Mouse (Mus musculus): Measurements from ENCODE around the gene Plekhj1. TPM values are rescaled to one million over a fixed set of nuclear protein-coding genes. Genes with fewer than 3 reads are reported as not detected.

The Plekhj1 gene
- polyA plus RNA-seq, 1 experiment from 2014 or later: 133 TPM

GRCm38 (mm10) chr10:80765746-80766145 is 32.7 kb downstream of the Plekhj1 start:
- Histone ChIP-seq H3K4me3 (no peak overlapping the region), H3K36me3 (peaks cover 40% of the 10 kb centered on the region), H3K27me3 (no peaks in the 10 kb centered on the region), H3K9me3 (no peaks in the 10 kb centered on the region), H3K4me2 (no peak overlapping the region), H3K9ac (no peak overlapping the region), H3K27ac (replicated peaks) (no peak overlapping the region), H3K4me1 (replicated peaks) (peaks cover 10% of the 10 kb centered on the region)
- 100% methylated on average over 2 of the region's 2 CpGs for WGBS
- no peak for ATAC-seq (ENCODE audit: low FRiP score, low read depth)

GRCm38 (mm10) chr10:80763502-80763901 is 34.9 kb downstream of the Plekhj1 start:
- Histone ChIP-seq H3K9ac (no peak overlapping the region), H3K9me3 (no peaks in the 10 kb centered on the region), H3K4me3 (no peak overlapping the region), H3K36me3 (peaks cover 21% of the 10 kb centered on the region), H3K4me2 (no peak overlapping the region), H3K4me1 (replicated peaks) (peaks cover 28% of the 10 kb centered on the region), H3K27ac (replicated peaks) (no peak overlapping the region), H3K27me3 (no peaks in the 10 kb centered on the region)
- 93% methylated on average over 2 of the region's 2 CpGs for WGBS
- ATAC-seq (ENCODE audit: low FRiP score, low read depth): no peak

GRCm38 (mm10) chr10:80761821-80762220 is 36.6 kb downstream of the Plekhj1 start:
- peaks cover 45% of the 10 kb centered on the region for H3K4me1 ChIP-seq (replicated peaks)
- no peak overlapping the region for H3K9ac ChIP-seq
- ATAC-seq (ENCODE audit: low FRiP score, low read depth): no peak
- H3K27me3 ChIP-seq: no peaks in the 10 kb centered on the region
- no peaks in the 10 kb centered on the region for H3K9me3 ChIP-seq
- 72% methylated on average over 3 of the region's 3 CpGs for WGBS
- no peak overlapping the region for H3K27ac ChIP-seq (replicated peaks)
- H3K36me3 ChIP-seq: peaks cover 8% of the 10 kb centered on the region
- no peak overlapping the region for H3K4me2 ChIP-seq
- H3K4me3 ChIP-seq: no peak overlapping the region

- peaks cover 54% of the 10 kb centered on the region for H3K4me1 ChIP-seq (replicated peaks)
- no peak overlapping the region for H3K9ac ChIP-seq
- no peaks in the 10 kb centered on the region for H3K36me3 ChIP-seq
- H3K27me3 ChIP-seq: no peaks in the 10 kb centered on the region
- 90% methylated on average over 4 of the region's 4 CpGs for WGBS
- no peak overlapping the region for H3K4me3 ChIP-seq
- H3K4me2 ChIP-seq: no peak overlapping the region
- no peaks in the 10 kb centered on the region for H3K9me3 ChIP-seq
- no peak overlapping the region for H3K27ac ChIP-seq (replicated peaks)
- ATAC-seq (ENCODE audit: low FRiP score, low read depth): no peak
Observed at GRCm38 (mm10) chr10:80760596-80761524, 37.6 kb downstream of the Plekhj1 start.

GRCm38 (mm10) chr10:80758651-80759050 is 39.8 kb downstream of the Plekhj1 start:
- H3K36me3 ChIP-seq: no peaks in the 10 kb centered on the region
- peaks cover 62% of the 10 kb centered on the region for H3K4me1 ChIP-seq (replicated peaks)
- H3K4me2 ChIP-seq: no peak overlapping the region
- no peaks in the 10 kb centered on the region for H3K27me3 ChIP-seq
- H3K27ac ChIP-seq (replicated peaks): no peak overlapping the region
- H3K9me3 ChIP-seq: no peaks in the 10 kb centered on the region
- H3K9ac ChIP-seq: no peak overlapping the region
- no peak for ATAC-seq (ENCODE audit: low FRiP score, low read depth)
- no peak overlapping the region for H3K4me3 ChIP-seq
- 91% methylated on average over 7 of the region's 7 CpGs for WGBS

GRCm38 (mm10) chr10:80757717-80758116 is 40.7 kb downstream of the Plekhj1 start:
- H3K27ac ChIP-seq (replicated peaks): no peak overlapping the region
- H3K36me3 ChIP-seq: no peaks in the 10 kb centered on the region
- H3K9ac ChIP-seq: no peak overlapping the region
- peak overlapping the region; percentile 93; the same call in 1 of the 2 replicates for H3K4me2 ChIP-seq
- WGBS: 36% methylated on average over 5 of the region's 5 CpGs
- no peak overlapping the region for H3K4me3 ChIP-seq
- ATAC-seq (ENCODE audit: low FRiP score, low read depth): no peak
- H3K4me1 ChIP-seq (replicated peaks): peaks cover 62% of the 10 kb centered on the region
- H3K27me3 ChIP-seq: no peaks in the 10 kb centered on the region
- H3K9me3 ChIP-seq: no peaks in the 10 kb centered on the region

- no peaks in the 10 kb centered on the region for H3K27me3 ChIP-seq
- H3K4me3 ChIP-seq: peak overlapping the region; percentile 94
- WGBS: 73% methylated on average over 4 of the region's 4 CpGs
- H3K4me1 ChIP-seq (replicated peaks): peaks cover 68% of the 10 kb centered on the region
- no peaks in the 10 kb centered on the region for H3K36me3 ChIP-seq
- ATAC-seq (ENCODE audit: low FRiP score, low read depth): no peak
- no peak overlapping the region for H3K9ac ChIP-seq
- H3K4me2 ChIP-seq: peak overlapping the region; percentile 93
- H3K9me3 ChIP-seq: no peaks in the 10 kb centered on the region
- H3K27ac ChIP-seq (replicated peaks): no peak overlapping the region
Observed at GRCm38 (mm10) chr10:80756967-80757366, 41.5 kb downstream of the Plekhj1 start.

- H3K27me3 ChIP-seq: no peaks in the 10 kb centered on the region
- ATAC-seq (ENCODE audit: low FRiP score, low read depth): no peak
- H3K9ac ChIP-seq: peak overlapping the region; percentile 96
- no peaks in the 10 kb centered on the region for H3K36me3 ChIP-seq
- WGBS: 76% methylated on average over 2 of the region's 2 CpGs
- H3K4me1 ChIP-seq (replicated peaks): peaks cover 69% of the 10 kb centered on the region
- peak overlapping the region; percentile 93 for H3K4me2 ChIP-seq
- peak overlapping the region; percentile 94 for H3K4me3 ChIP-seq
- no peak overlapping the region for H3K27ac ChIP-seq (replicated peaks)
- no peaks in the 10 kb centered on the region for H3K9me3 ChIP-seq
Observed at GRCm38 (mm10) chr10:80756509-80756908, 41.9 kb downstream of the Plekhj1 start.

GRCm38 (mm10) chr10:80756099-80756498 is 42.3 kb downstream of the Plekhj1 start:
- Histone ChIP-seq H3K4me1 (replicated peaks) (peaks cover 67% of the 10 kb centered on the region), H3K9me3 (no peaks in the 10 kb centered on the region), H3K36me3 (no peaks in the 10 kb centered on the region), H3K27ac (replicated peaks) (no peak overlapping the region), H3K4me2 (peak overlapping the region; percentile 93), H3K9ac (peak overlapping the region; percentile 96), H3K27me3 (no peaks in the 10 kb centered on the region), H3K4me3 (peak overlapping the region; percentile 94)
- 43% methylated on average over 3 of the region's 3 CpGs for WGBS
- no peak for ATAC-seq (ENCODE audit: low FRiP score, low read depth)

GRCm38 (mm10) chr10:80755291-80756015 is 43.0 kb downstream of the Plekhj1 start:
- peaks cover 61% of the 10 kb centered on the region for H3K4me1 ChIP-seq (replicated peaks)
- H3K9me3 ChIP-seq: no peaks in the 10 kb centered on the region
- peak overlapping the region; percentile 94 for H3K4me3 ChIP-seq
- H3K27me3 ChIP-seq: no peaks in the 10 kb centered on the region
- H3K36me3 ChIP-seq: no peaks in the 10 kb centered on the region
- ATAC-seq (ENCODE audit: low FRiP score, low read depth): no peak
- H3K4me2 ChIP-seq: peak overlapping the region; percentile 93
- H3K27ac ChIP-seq (replicated peaks): peak overlapping the region; percentile 90
- under 1% methylated on average over 54 of the region's 75 CpGs for WGBS
- peak overlapping the region; percentile 96 for H3K9ac ChIP-seq

GRCm38 (mm10) chr10:80754594-80755290 is 43.7 kb downstream of the Plekhj1 start, which contains the start of gene Dot1l:
Dot1l (plus strand) TSS chr10:80755206.
- H3K4me3 ChIP-seq: peak within 1 kb of the TSS; percentile 94
- peaks cover 57% of the 10 kb centered on the region for H3K4me1 ChIP-seq (replicated peaks)
- 1% methylated on average over 44 of the region's 57 CpGs for WGBS
- H3K9me3 ChIP-seq: no peaks in the 10 kb centered on the region
- peak within 1 kb of the TSS; percentile 93 for H3K4me2 ChIP-seq
- peak within 1 kb of the TSS; percentile 96 for H3K9ac ChIP-seq
- peak within 1 kb of the TSS; percentile 90 for H3K27ac ChIP-seq (replicated peaks)
- H3K27me3 ChIP-seq: no peaks in the 10 kb centered on the region
- peak; percentile 93 for ATAC-seq (ENCODE audit: low FRiP score, low read depth)
- no peaks in the 10 kb centered on the region for H3K36me3 ChIP-seq
